Mouse (Mus musculus) liver, embryonic 16.5 days (tissue): ENCODE results near the gene Nckap5. TPM values are rescaled to one million over a fixed set of nuclear protein-coding genes. Genes with fewer than 3 reads are reported as not detected.

ENCODE experiments used
- ATAC-seq: fragments of 200-750 bp; cut with Nextera tagmentation; 2 replicates; pipeline ENCODE4 v1.8.0; 2017; ENCODE audit warnings: low read depth, mild to moderate bottlenecking, moderate number of reproducible peaks, moderate library complexity
- H3K27ac ChIP-seq: fragments of 300-500 bp; sonication (generic); 2 replicates; pipeline ENCODE4 v1.5.1; 2014; ENCODE audit warnings: mild to moderate bottlenecking, low read length
- H3K27me3 ChIP-seq: fragments of 300-500 bp; sonication (generic); 2 replicates; pipeline ENCODE4 v1.6.1; 2014; ENCODE audit warnings: low read depth, low read length, mixed read lengths; ENCODE audit not compliant: control insufficient read depth, insufficient read depth
- H3K36me3 ChIP-seq: fragments of 300-500 bp; sonication (generic); 2 replicates; pipeline ENCODE4 v1.6.1; 2014; ENCODE audit warnings: mild to moderate bottlenecking; ENCODE audit not compliant: control insufficient read depth, insufficient read depth
- H3K4me1 ChIP-seq: fragments of 300-500 bp; sonication (generic); 2 replicates; pipeline ENCODE4 v1.6.1; 2014; ENCODE audit warnings: low read depth, low read length, mixed read lengths; ENCODE audit not compliant: control insufficient read depth
- H3K4me2 ChIP-seq: fragments of 300-500 bp; sonication (generic); 2 replicates; pipeline ENCODE4 v1.6.1; 2014; ENCODE audit warnings: low read depth, low read length, mixed read lengths
- H3K4me3 ChIP-seq: fragments of 300-500 bp; sonication (generic); 2 replicates; pipeline ENCODE4 v1.5.1; 2014; ENCODE audit warnings: low read depth, mild to moderate bottlenecking, low read length
- H3K9ac ChIP-seq: fragments of 300-500 bp; sonication (generic); 2 replicates; pipeline ENCODE4 v1.6.1; 2014; ENCODE audit warnings: low read depth, low read length
- H3K9me3 ChIP-seq: fragments of 300-500 bp; sonication (generic); replicated peaks from 2 replicates; pipeline ENCODE4 v1.6.1; 2016; ENCODE audit warnings: low read length; ENCODE audit not compliant: control insufficient read depth
- WGBS: fragments of 180-500 bp; shearing (Covaris S2); extraction: QIAGEN DNeasy Blood & Tissue Kit; methylation state at CpG from one replicate; pipeline ENCODE4 v1.1.7; 2014; ENCODE audit not compliant: insufficient replicate concordance; 5-methylcytosine and 5-hydroxymethylcytosine counted together
- polyA plus RNA-seq: library from polyadenylated mRNA; unstranded; fragments of >200 nt; fragmentation: Nextera tagmentation; extraction: Ambion mirVana; gene quantifications from 2 replicates; pipeline ENCODE4 v1.2.1, GENCODE M21; 2015

Nckap5 gene
- polyA plus RNA-seq, 1 experiment from 2014 or later, result 1.9 TPM

- H3K4me3 ChIP-seq, result no peak overlapping the region
- H3K27ac ChIP-seq, result no peak overlapping the region
- H3K27me3 ChIP-seq, result no peaks in the 10 kb centered on the region
- H3K4me1 ChIP-seq, result no peaks in the 10 kb centered on the region
- no peak overlapping the region for H3K4me2 ChIP-seq
- no peaks in the 10 kb centered on the region for H3K36me3 ChIP-seq
- no peak for ATAC-seq
- H3K9me3 ChIP-seq, result no peaks in the 10 kb centered on the region
- no peak overlapping the region for H3K9ac ChIP-seq
- 44% methylated on average over 2 of the region's 2 CpGs for WGBS
Observed at GRCm38 (mm10) chr1:126639463-126639862, 191.1 kb downstream of the Nckap5 start.

- no peaks in the 10 kb centered on the region for H3K9me3 ChIP-seq
- no peaks in the 10 kb centered on the region for H3K4me1 ChIP-seq
- no peak overlapping the region for H3K4me3 ChIP-seq
- 69% methylated on average over 1 of the region's 1 CpGs for WGBS
- no peaks in the 10 kb centered on the region for H3K27me3 ChIP-seq
- no peak overlapping the region for H3K27ac ChIP-seq
- ATAC-seq, result no peak
- no peak overlapping the region for H3K9ac ChIP-seq
- no peak overlapping the region for H3K4me2 ChIP-seq
- H3K36me3 ChIP-seq, result no peaks in the 10 kb centered on the region
Observed at GRCm38 (mm10) chr1:126637515-126637914, 193.1 kb downstream of the Nckap5 start.

DNA sequence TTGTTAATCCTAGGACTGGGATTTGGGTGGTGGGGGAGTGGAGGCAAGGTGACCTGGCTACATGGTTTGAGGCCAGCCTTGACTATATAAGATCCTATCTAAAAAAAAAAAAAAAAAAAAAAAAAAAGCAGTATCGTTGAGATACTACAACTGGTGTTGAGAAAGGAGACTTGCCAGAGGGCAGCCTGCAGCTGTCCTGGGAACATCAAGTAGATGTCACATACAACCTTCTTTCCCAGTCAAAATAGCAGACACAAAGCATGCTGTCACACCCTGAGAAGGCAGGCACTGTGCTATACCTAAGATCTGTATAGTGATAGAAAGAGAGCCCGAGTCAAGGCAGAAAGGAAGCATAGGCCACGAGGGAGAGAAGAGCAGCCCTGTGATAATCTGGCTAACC lies 204.4 kb downstream of the Nckap5 start:
- no peak overlapping the region for H3K4me3 ChIP-seq
- no peak for ATAC-seq
- WGBS, result 51% methylated on average over 3 of the region's 3 CpGs
- H3K4me2 ChIP-seq, result no peak overlapping the region
- no peak overlapping the region for H3K9ac ChIP-seq
- H3K36me3 ChIP-seq, result no peaks in the 10 kb centered on the region
- H3K27ac ChIP-seq, result no peak overlapping the region
- no peaks in the 10 kb centered on the region for H3K9me3 ChIP-seq
- no peaks in the 10 kb centered on the region for H3K4me1 ChIP-seq
- H3K27me3 ChIP-seq, result no peaks in the 10 kb centered on the region

DNA sequence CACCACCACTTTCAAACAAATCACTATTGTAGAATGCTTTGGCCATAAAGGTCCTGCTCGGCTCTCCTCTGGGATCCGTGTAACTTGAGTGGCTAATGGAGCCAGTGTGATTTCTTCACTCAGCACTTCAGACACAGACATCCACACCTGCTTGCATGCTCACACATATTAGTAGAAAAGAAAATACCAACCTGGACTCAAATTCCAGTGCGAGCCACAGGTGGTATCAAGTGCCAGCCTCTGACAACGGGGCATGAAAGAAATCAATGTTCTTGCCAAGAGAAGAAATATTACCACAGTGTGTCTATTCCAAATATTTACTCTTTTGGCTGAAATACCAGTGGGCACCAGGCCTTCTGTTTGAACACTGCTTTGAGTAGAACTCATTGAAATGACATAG lies 208.6 kb downstream of the Nckap5 start:
- H3K27me3 ChIP-seq, result no peaks in the 10 kb centered on the region
- no peaks in the 10 kb centered on the region for H3K36me3 ChIP-seq
- peaks cover 2% of the 10 kb centered on the region; the same call in 1 of the 2 replicates for H3K4me1 ChIP-seq
- no peak overlapping the region for H3K9ac ChIP-seq
- 69% methylated on average over 4 of the region's 4 CpGs for WGBS
- no peaks in the 10 kb centered on the region for H3K9me3 ChIP-seq
- H3K4me3 ChIP-seq, result no peak overlapping the region
- H3K27ac ChIP-seq, result no peak overlapping the region
- ATAC-seq, result no peak
- H3K4me2 ChIP-seq, result no peak overlapping the region

DNA sequence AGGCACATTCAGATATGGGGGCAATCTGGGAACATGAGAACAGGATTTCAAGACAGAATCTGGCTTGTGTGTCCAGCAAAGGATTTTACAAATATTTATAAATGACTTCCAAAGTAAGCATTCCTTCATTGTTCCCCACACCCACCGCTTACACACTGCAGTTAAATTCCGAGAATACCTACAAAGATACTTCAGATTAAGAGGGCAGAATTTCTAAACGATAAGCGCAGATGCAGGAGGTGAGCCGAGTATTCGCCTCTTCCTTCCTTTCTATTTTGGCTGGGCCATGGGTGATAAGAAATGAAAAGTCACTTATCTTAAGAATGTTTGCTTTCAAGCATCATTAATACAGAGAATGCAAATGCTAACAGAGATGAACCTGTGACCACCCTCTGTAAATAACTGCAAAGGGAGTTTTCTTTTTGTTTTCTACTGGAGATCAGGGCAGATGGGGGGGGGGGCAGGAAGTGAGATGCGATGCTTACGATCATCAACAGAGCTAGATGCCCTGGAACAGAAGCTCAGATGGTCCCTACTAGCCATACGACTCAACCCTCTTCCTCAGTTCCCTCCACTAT lies 213.0 kb downstream of the Nckap5 start:
- WGBS, result 32% methylated on average over 9 of the region's 9 CpGs
- H3K27ac ChIP-seq, result no peak overlapping the region
- H3K4me1 ChIP-seq, result peaks cover 2% of the 10 kb centered on the region; the same call in 1 of the 2 replicates
- H3K4me3 ChIP-seq, result no peak overlapping the region
- H3K27me3 ChIP-seq, result no peaks in the 10 kb centered on the region
- H3K36me3 ChIP-seq, result no peaks in the 10 kb centered on the region
- H3K9ac ChIP-seq, result no peak overlapping the region
- no peak overlapping the region for H3K4me2 ChIP-seq
- no peaks in the 10 kb centered on the region for H3K9me3 ChIP-seq
- ATAC-seq, result peak; percentile 58

- WGBS, result 36% methylated on average over 5 of the region's 5 CpGs
Observed at GRCm38 (mm10) chr1:126616964-126617363, 213.6 kb downstream of the Nckap5 start.

GRCm38 (mm10) chr1:126612916-126613315 lies 217.7 kb downstream of the Nckap5 start:
- H3K27me3 ChIP-seq, result no peaks in the 10 kb centered on the region
- 62% methylated on average over 4 of the region's 4 CpGs for WGBS
- H3K4me3 ChIP-seq, result no peak overlapping the region
- H3K27ac ChIP-seq, result no peak overlapping the region
- no peak for ATAC-seq
- no peaks in the 10 kb centered on the region; the same call in 1 of the 2 replicates for H3K4me1 ChIP-seq
- H3K9me3 ChIP-seq, result no peaks in the 10 kb centered on the region
- H3K9ac ChIP-seq, result no peak overlapping the region
- no peak overlapping the region for H3K4me2 ChIP-seq
- no peaks in the 10 kb centered on the region for H3K36me3 ChIP-seq

More at GRCm38 (mm10) chr1:126616964-126617363, 213.6 kb downstream of the Nckap5 start:
- ATAC-seq, result no peak
- H3K4me3 ChIP-seq, result no peak overlapping the region
- no peak overlapping the region for H3K4me2 ChIP-seq
- H3K4me1 ChIP-seq, result peaks cover 2% of the 10 kb centered on the region; the same call in 1 of the 2 replicates
- no peaks in the 10 kb centered on the region for H3K9me3 ChIP-seq
- H3K9ac ChIP-seq, result no peak overlapping the region
- H3K27ac ChIP-seq, result no peak overlapping the region
- H3K36me3 ChIP-seq, result no peaks in the 10 kb centered on the region
- H3K27me3 ChIP-seq, result no peaks in the 10 kb centered on the region

DNA sequence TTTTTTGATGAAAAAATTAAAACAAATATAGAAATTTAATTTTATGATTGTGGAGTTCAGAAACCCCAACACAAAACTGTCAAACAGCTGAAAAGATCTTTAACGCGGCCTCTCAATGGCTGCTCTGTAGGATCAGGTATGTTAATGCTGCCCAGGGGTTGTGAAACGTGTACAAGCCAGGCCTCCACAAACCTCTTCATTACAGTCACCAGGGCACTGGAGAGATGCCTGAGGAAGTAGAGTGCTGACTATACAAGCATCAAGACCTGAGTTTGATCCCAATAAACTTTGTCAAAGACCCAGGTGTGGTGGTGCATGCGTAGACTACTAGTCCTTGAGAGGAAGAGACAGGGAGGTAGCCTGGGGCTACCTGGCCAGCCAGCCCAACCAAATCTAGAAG lies 222.0 kb downstream of the Nckap5 start:
- 72% methylated on average over 4 of the region's 4 CpGs for WGBS
- Histone ChIP-seq H3K9me3 (no peaks in the 10 kb centered on the region), H3K4me1 (no peaks in the 10 kb centered on the region), H3K27ac (no peak overlapping the region), H3K4me3 (no peak overlapping the region), H3K27me3 (no peaks in the 10 kb centered on the region), H3K4me2 (no peak overlapping the region), H3K9ac (no peak overlapping the region), H3K36me3 (no peaks in the 10 kb centered on the region)
- ATAC-seq, result no peak

DNA sequence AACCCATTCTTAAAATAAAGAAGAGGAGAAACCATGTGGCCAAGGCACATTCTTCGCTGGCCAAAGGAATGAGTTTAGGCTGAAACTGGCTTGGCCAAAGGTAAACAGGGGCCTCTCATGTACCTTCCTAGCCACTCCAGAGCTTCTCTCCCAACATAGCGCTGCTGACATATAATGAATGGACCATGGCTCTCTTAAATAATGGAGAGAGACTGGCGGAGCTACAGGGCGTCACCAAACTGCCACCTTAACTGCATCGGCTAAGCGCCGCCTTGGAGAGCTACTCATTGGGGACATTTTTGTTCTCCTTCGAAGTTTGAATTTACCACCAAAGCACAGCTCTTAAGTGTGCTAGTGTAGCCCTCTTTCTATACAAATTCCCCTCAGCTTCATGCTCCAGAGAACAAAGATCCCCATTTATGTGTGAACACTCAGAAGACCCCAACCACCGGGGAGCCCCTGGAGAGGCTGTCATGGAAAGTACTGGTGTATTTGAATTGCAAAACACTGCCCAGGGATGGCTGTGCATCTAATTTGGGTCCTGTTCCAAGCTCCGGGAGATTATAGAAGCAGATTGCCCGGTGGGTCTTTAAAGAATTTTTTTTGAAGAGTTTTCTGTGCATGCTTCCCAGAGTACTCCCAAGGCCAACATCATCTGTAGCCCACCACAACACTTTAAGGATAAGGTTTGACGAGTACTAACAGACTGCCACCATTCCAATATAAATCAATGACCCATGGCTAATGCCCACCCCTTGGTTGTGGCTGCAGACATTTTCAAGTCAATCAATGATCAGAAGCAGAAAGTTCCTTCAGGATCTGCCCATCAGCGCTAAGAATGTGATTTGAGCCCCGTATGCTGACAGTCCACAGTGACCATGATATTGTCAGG lies 224.2 kb downstream of the Nckap5 start:
- no peaks in the 10 kb centered on the region for H3K9me3 ChIP-seq
- 71% methylated on average over 14 of the region's 14 CpGs for WGBS
- no peak overlapping the region for H3K9ac ChIP-seq
- no peak overlapping the region for H3K27ac ChIP-seq
- H3K4me2 ChIP-seq, result no peak overlapping the region
- H3K4me1 ChIP-seq, result no peaks in the 10 kb centered on the region
- no peaks in the 10 kb centered on the region for H3K36me3 ChIP-seq
- H3K4me3 ChIP-seq, result no peak overlapping the region
- no peak for ATAC-seq
- H3K27me3 ChIP-seq, result no peaks in the 10 kb centered on the region
